In genomic region chr7:81161666-81162065, GRCm38 (mm10) we compare ENCODE assay signal across 9 mouse cellular contexts. TPM values are rescaled to one million over a fixed set of nuclear protein-coding genes. Genes with fewer than 3 reads are reported as not detected.
A peak's percentile ranks its signal among the peaks of the same experiment; 100 is the strongest.
DNase-seq lines count a peak whose midpoint lies in the region; ATAC-seq and TF ChIP-seq lines count a peak whose summit lies in the region.
"Had no signal": no experiment of that assay in that cellular context is flagged by ENCODE, and none has a peak within 500 bp of the region (broad histone marks: within the 10 kb centered on the region; RNA-seq: fewer than 3 reads in every experiment).

No protein-coding gene starts in this region.

- H3K4me3 ChIP-seq in midbrain, embryonic 13.5 days (replicated peaks): no peak overlapping the region
- H3K4me3 ChIP-seq: limb, embryonic 15.5 days had no signal

- H3K9ac ChIP-seq in midbrain, embryonic 13.5 days (replicated peaks): no peak overlapping the region
- H3K9ac ChIP-seq: limb, embryonic 15.5 days had no signal

- in situ Hi-C loops in Patski (cut with MboI; ENCODE audit: low pct_unique_long_range_greater_than_20kb): loop anchor here (5.0 to 10.0 kb wide), 3 partner anchors 153 to 363 kb away; no protein-coding TSS in a partner anchor

- CTCF ChIA-PET in Patski (lab: Charles Lee): interaction anchor here (9.4 kb wide), 1 partner anchor 180 kb away, joined by 148 read pairs; the partner anchor contains the start of gene Rps17

- H3K4me2 ChIP-seq in midbrain, embryonic 13.5 days (replicated peaks): no peak overlapping the region
- H3K4me2 ChIP-seq: limb, embryonic 15.5 days had no signal

- H3K9me3 ChIP-seq in midbrain, embryonic 13.5 days: no peaks in the 10 kb centered on the region
- H3K9me3 ChIP-seq: limb, embryonic 15.5 days had no signal

- no peaks in the 10 kb centered on the region for H3K27me3 ChIP-seq in Patski
- no peaks in the 10 kb centered on the region for H3K27me3 ChIP-seq in midbrain, embryonic 13.5 days
- H3K27me3 ChIP-seq: limb, embryonic 15.5 days had no signal

- no peaks in the 10 kb centered on the region for H3K4me1 ChIP-seq in midbrain, embryonic 13.5 days (replicated peaks)
- H3K4me1 ChIP-seq: limb, embryonic 15.5 days had no signal

- peak; percentile 46 for TF ChIP-seq CTCF in Patski (IDR thresholded peaks at IDR 0.05)

- no peaks in the 10 kb centered on the region for H3K36me3 ChIP-seq in midbrain, embryonic 13.5 days
- H3K36me3 ChIP-seq: limb, embryonic 15.5 days had no signal

- POLR2A ChIA-PET in Patski (lab: Charles Lee): no interaction called here

- no peak for ATAC-seq in Patski
- ATAC-seq in granulocyte monocyte progenitor cell, adult 5-6 weeks (replicated peaks; ENCODE audit: poor library complexity, severe bottlenecking): 0 out of 2 replicates have a peak, but pooled peaks have one; percentile 30
- peak; percentile 14; the same call in 1 of the 2 replicates for ATAC-seq in midbrain, embryonic 13.5 days

- no peak overlapping the region for H3K27ac ChIP-seq in midbrain, embryonic 13.5 days
- H3K27ac ChIP-seq: limb, embryonic 15.5 days had no signal

- peak; percentile 53 for DNase-seq in adrenal gland, postnatal 14 days
- no peak for DNase-seq in adrenal gland, adult 8-10 months
- peak; percentile 35 for DNase-seq in layer of hippocampus, adult 11-12 months (ENCODE audit: low spot score)
- DNase-seq in layer of hippocampus, adult 9-11 months: no peak
- no peak for DNase-seq in Patski (ENCODE audit: low read depth, low spot score)
- no peak for DNase-seq in testis, postnatal 14 days (ENCODE audit: low spot score)

- 71% methylated on average over 9 of the region's 9 CpGs for WGBS in midbrain, embryonic 13.5 days

RNA-seq across cellular contexts. Expression of gene Slc28a1, which starts 47.1 kb away (rescaled TPM):
- total RNA-seq in adrenal gland, postnatal 14 days (2021): 0.19 and 0.30 TPM in 2 replicates
- not detected for total RNA-seq in adrenal gland, adult 8-10 months (2022)
- not detected for polyA plus RNA-seq in Patski (2021)
- not detected in 2 replicates for total RNA-seq in granulocyte monocyte progenitor cell, adult 5-6 weeks (2014; fragmentation: Nextera tagmentation)
- total RNA-seq in granulocyte monocyte progenitor cell, adult 5-6 weeks (2017): not detected in 2 replicates
- not detected in 2 replicates for polyA plus RNA-seq in midbrain, embryonic 13.5 days (2015; fragmentation: Nextera tagmentation; extraction: Ambion mirVana)

RNA-seq across cellular contexts. Expression of gene Pde8a, which starts 51.7 kb away (rescaled TPM):
- total RNA-seq in adrenal gland, postnatal 14 days (2021): 33.3 and 38.6 TPM in 2 replicates
- total RNA-seq in adrenal gland, adult 8-10 months (2022): 10 to 100 TPM; 22.3 to 41.0 (median 31.7) TPM
- 6.8 TPM for polyA plus RNA-seq in Patski (2021)
- total RNA-seq in granulocyte monocyte progenitor cell, adult 5-6 weeks (2014; fragmentation: Nextera tagmentation): 3.4 and 9.3 TPM in 2 replicates
- 1.8 and 6.2 TPM in 2 replicates for total RNA-seq in granulocyte monocyte progenitor cell, adult 5-6 weeks (2017)
- 1.8 and 2.5 TPM in 2 replicates for polyA plus RNA-seq in midbrain, embryonic 13.5 days (2015; fragmentation: Nextera tagmentation; extraction: Ambion mirVana)

Comparison
In these comparisons a context has a peak if more than half of its experiments do, and no peak if none do; other contexts are left out.
1. DNase-seq: peak in adrenal gland, postnatal 14 days (single experiment) and layer of hippocampus, adult 11-12 months (single experiment); none in adrenal gland, adult 8-10 months (single experiment), layer of hippocampus, adult 9-11 months (single experiment), Patski (single experiment) and testis, postnatal 14 days (single experiment).